Comparison of ENCODE assay signal across 8 mouse cellular contexts in the genomic region with DNA sequence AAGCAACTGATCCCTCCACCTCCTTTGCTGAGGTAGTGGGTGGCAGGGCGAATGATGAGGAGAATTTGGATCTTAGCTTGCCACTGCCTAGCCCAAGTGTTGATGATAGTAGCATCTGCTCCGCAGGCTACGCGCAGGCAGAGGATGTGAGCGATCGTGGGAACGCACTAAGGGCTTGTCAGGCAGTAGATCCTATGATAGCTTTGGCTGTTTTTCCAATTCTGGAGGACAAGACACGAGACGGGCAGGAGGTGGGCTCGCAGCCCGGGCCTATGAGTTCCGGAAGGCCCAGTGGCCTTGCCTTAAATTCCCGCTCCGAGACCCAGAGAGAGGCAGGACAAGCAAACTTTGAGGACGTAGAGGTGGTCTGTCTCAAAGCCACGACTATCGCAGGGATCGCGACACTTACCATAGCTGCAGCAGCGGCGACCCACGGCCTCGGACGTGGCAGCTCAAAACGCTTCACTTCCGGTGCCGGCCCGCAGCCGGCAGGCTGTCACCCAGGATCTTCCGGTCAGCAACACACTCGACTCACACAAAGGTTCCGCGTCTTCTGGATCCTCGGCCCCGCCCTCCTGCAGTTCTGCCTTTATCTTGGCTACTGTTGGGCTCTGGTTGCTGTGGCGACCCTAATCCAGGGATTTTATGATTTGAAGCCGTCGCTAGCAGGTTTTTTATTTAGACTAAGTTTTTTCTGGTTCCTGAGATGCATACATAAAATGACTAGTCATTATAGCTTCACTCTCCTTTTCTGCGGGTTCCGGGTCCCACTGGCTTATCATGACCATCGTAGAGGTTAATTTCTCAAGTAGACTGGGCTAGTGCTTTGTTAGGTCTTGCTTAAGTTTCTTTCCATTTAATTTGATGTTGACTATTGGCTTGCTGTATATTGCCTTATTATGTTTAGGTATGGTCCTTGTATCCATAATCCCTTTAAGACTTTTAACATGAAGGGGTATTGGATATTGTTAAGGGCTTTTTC. TPM values are rescaled to one million over a fixed set of nuclear protein-coding genes. Genes with fewer than 3 reads are reported as not detected.
DNase-seq lines count a peak whose midpoint lies in the region; ATAC-seq lines count a peak whose summit lies in the region.

Gene Sec13, minus strand, starts transcription at position 508 of the 982 bp plus-strand sequence.

- peak; percentile 95 for DNase-seq in ZHBTc4 (ENCODE audit: low read depth, low spot score)
- DNase-seq in gastrocnemius, adult 8-10 months (ENCODE audit: low spot score in 2 of 2): peak; percentile 53 to 74
- DNase-seq in hindlimb bud, embryonic 11.5 days (ENCODE audit: extremely low spot score, low read depth, low spot score): peak; percentile 74
- DNase-seq in left cerebral cortex, adult 8-10 months (ENCODE audit: low spot score in 2 of 2): peak; percentile 77 to 81
- peak; percentile 85 for DNase-seq in right cerebral cortex, postnatal 14 days
- DNase-seq in urinary bladder, postnatal 36 days (ENCODE audit: low spot score in 2 of 2): peak; percentile 78 to 83

- ATAC-seq in common myeloid progenitor, adult 5-6 weeks (replicated peaks; ENCODE audit: low read depth, poor library complexity, severe bottlenecking): peak; percentile 93
- peak; percentile 99 for ATAC-seq in megakaryocyte progenitor cell, adult 5-6 weeks (replicated peaks; ENCODE audit: poor library complexity)

RNA-seq across cellular contexts. Expression of gene Sec13, which starts in this region (rescaled TPM):
- 82.1 and 90.0 TPM in 2 replicates for total RNA-seq in common myeloid progenitor, adult 5-6 weeks (2017)
- 10 to 100 TPM; 71.3 to 73.9 (median 71.7) TPM for total RNA-seq in gastrocnemius, adult 8-10 months (2022)
- 10 to 100 TPM; 62.3 to 72.8 (median 68.6) TPM for total RNA-seq in left cerebral cortex, adult 8-10 months (2022)
- 113 and 148 TPM in 2 replicates for total RNA-seq in megakaryocyte progenitor cell, adult 5-6 weeks (2015)
- 157 and 159 TPM in 2 replicates for total RNA-seq in megakaryocyte progenitor cell, adult 5-6 weeks (2017)

Comparison
In these comparisons a context has a peak if more than half of its experiments do, and no peak if none do; other contexts are left out.
1. Peak in every context shown above with its lines: DNase-seq and ATAC-seq.